Mouse (Mus musculus) limb, embryonic 12.5 days (tissue): Measurements from ENCODE around the gene Mylk4. TPM values are rescaled to one million over a fixed set of nuclear protein-coding genes. Genes with fewer than 3 reads are reported as not detected.
A peak's percentile ranks its signal among the peaks of the same experiment; 100 is the strongest.

Source experiments
- ATAC-seq: fragments of 200-750 bp; cut with Nextera tagmentation; 2 replicates; pipeline ENCODE4 v1.8.0; 2017; ENCODE audit warnings: low read depth, moderate TSS enrichment; ENCODE audit not compliant: insufficient number of reproducible peaks, insufficient read depth, low FRiP score, low TSS enrichment
- H3K27ac ChIP-seq: fragments of 300-500 bp; sonication (generic); 2 replicates; pipeline ENCODE4 v1.5.1; 2016; ENCODE audit warnings: mild to moderate bottlenecking, moderate library complexity
- H3K27me3 ChIP-seq: fragments of 300-500 bp; sonication (generic); 2 replicates; pipeline ENCODE4 v1.6.1; 2016; ENCODE audit warnings: mild to moderate bottlenecking, moderate library complexity
- H3K36me3 ChIP-seq: fragments of 300-500 bp; sonication (generic); 2 replicates; pipeline ENCODE4 v1.6.1; 2016; ENCODE audit warnings: mild to moderate bottlenecking, moderate library complexity
- H3K4me1 ChIP-seq: fragments of 300-500 bp; sonication (generic); replicated peaks from 2 replicates; pipeline ENCODE4 v1.6.1; 2016
- H3K4me2 ChIP-seq: fragments of 300-500 bp; sonication (generic); 2 replicates; pipeline ENCODE4 v1.6.1; 2016; ENCODE audit warnings: mild to moderate bottlenecking, moderate library complexity
- H3K4me3 ChIP-seq: fragments of 300-500 bp; sonication (generic); replicated peaks from 2 replicates; pipeline ENCODE4 v1.5.1; 2016; ENCODE audit warnings: mild to moderate bottlenecking
- H3K9ac ChIP-seq: fragments of 300-500 bp; sonication (generic); replicated peaks from 2 replicates; pipeline ENCODE4 v1.6.1; 2016; ENCODE audit warnings: mild to moderate bottlenecking, moderate library complexity
- H3K9me3 ChIP-seq: fragments of 300-500 bp; sonication (generic); 2 replicates; pipeline ENCODE4 v1.6.1; 2016; ENCODE audit warnings: mild to moderate bottlenecking, moderate library complexity
- WGBS: fragments of 180-500 bp; shearing (Covaris S2); methylation state at CpG from one replicate; pipeline ENCODE4 v1.1.7; 2016; 5-methylcytosine and 5-hydroxymethylcytosine counted together
- polyA plus RNA-seq: library from polyadenylated mRNA; unstranded; fragments of >200 nt; fragmentation: Nextera tagmentation; extraction: Ambion mirVana; gene quantifications from 2 replicates; pipeline ENCODE4 v1.2.1, GENCODE M21; 2016

Gene Mylk4
- polyA plus RNA-seq, 1 experiment from 2014 or later: 3.0 TPM

- Histone ChIP-seq H3K27ac (no peak overlapping the region), H3K4me2 (no peak overlapping the region), H3K27me3 (no peaks in the 10 kb centered on the region), H3K9me3 (no peaks in the 10 kb centered on the region), H3K9ac (no peak overlapping the region), H3K4me3 (no peak overlapping the region), H3K36me3 (peaks cover 71% of the 10 kb centered on the region), H3K4me1 (no peaks in the 10 kb centered on the region)
- WGBS: 93% methylated on average over 5 of the region's 5 CpGs
- ATAC-seq: no peak
These were observed 36.2 kb upstream of the Mylk4 start for GRCm38 (mm10) chr13:32819926-32820325.

DNA sequence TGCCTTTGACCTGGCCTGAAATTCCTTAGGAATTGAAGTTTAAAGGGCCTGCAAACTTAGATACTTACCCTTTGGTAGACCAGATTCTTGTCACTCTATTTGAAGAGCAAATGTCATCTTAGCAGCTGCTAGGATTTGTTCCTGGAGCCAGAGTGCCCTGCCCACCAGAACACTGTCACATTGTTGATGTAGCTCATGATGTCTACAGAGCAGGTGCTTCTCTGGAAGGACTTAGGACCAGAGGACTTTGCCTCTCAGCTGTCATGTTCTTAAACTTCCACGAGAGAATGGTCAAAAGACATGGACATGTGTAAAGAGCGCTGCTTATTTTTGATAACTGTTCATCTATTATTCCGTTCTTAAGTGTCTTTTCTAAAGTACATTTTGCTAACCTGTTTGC, 35.5 kb upstream of the Mylk4 start:
- Histone ChIP-seq H3K27me3 (no peaks in the 10 kb centered on the region), H3K36me3 (peaks cover 76% of the 10 kb centered on the region), H3K4me1 (no peaks in the 10 kb centered on the region), H3K27ac (no peak overlapping the region), H3K9ac (no peak overlapping the region), H3K4me3 (no peak overlapping the region), H3K4me2 (no peak overlapping the region), H3K9me3 (no peaks in the 10 kb centered on the region)
- no peak for ATAC-seq
- WGBS: 87% methylated on average over 3 of the region's 3 CpGs

GRCm38 (mm10) chr13:32807624-32808023, 23.9 kb upstream of the Mylk4 start:
- Histone ChIP-seq H3K36me3 (peaks cover 42% of the 10 kb centered on the region), H3K4me3 (no peak overlapping the region), H3K9me3 (no peaks in the 10 kb centered on the region), H3K27ac (no peak overlapping the region), H3K27me3 (peaks cover 3% of the 10 kb centered on the region; the same call in 1 of the 2 replicates), H3K9ac (no peak overlapping the region), H3K4me2 (no peak overlapping the region), H3K4me1 (peaks cover 19% of the 10 kb centered on the region)
- WGBS: 87% methylated on average over 3 of the region's 3 CpGs
- ATAC-seq: no peak

- H3K4me1 ChIP-seq: peaks cover 19% of the 10 kb centered on the region
- no peaks in the 10 kb centered on the region for H3K9me3 ChIP-seq
- no peak overlapping the region for H3K4me2 ChIP-seq
- H3K4me3 ChIP-seq: no peak overlapping the region
- H3K36me3 ChIP-seq: peaks cover 40% of the 10 kb centered on the region
- no peak overlapping the region for H3K9ac ChIP-seq
- WGBS: 90% methylated on average over 7 of the region's 7 CpGs
- H3K27ac ChIP-seq: no peak overlapping the region
- ATAC-seq: no peak
- H3K27me3 ChIP-seq: peaks cover 3% of the 10 kb centered on the region; the same call in 1 of the 2 replicates
These were observed 23.1 kb upstream of the Mylk4 start for GRCm38 (mm10) chr13:32806820-32807219.

- Histone ChIP-seq H3K4me1 (peaks cover 26% of the 10 kb centered on the region), H3K9me3 (no peaks in the 10 kb centered on the region), H3K36me3 (peaks cover 29% of the 10 kb centered on the region), H3K27ac (no peak overlapping the region), H3K4me2 (peak overlapping the region; percentile 86), H3K9ac (no peak overlapping the region), H3K27me3 (peaks cover 3% of the 10 kb centered on the region; the same call in 1 of the 2 replicates), H3K4me3 (peak overlapping the region; percentile 82)
- 72% methylated on average over 4 of the region's 4 CpGs for WGBS
- no peak for ATAC-seq
These were observed 20.1 kb upstream of the Mylk4 start for GRCm38 (mm10) chr13:32803701-32804345.

GRCm38 (mm10) chr13:32802259-32803081, 18.7 kb upstream of the Mylk4 start, which contains the start of gene D930007J09Rik:
D930007J09Rik (minus strand) TSS chr13:32802849.
- Histone ChIP-seq H3K27ac (peak within 1 kb of the TSS; percentile 72), H3K27me3 (peaks cover 3% of the 10 kb centered on the region; the same call in 1 of the 2 replicates), H3K36me3 (peaks cover 16% of the 10 kb centered on the region), H3K4me2 (peak within 1 kb of the TSS; percentile 86), H3K4me1 (peaks cover 29% of the 10 kb centered on the region), H3K9ac (peak within 1 kb of the TSS; percentile 84), H3K9me3 (no peaks in the 10 kb centered on the region), H3K4me3 (peak within 1 kb of the TSS; percentile 82)
- under 1% methylated on average over 95 of the region's 95 CpGs for WGBS
- peak; percentile 19 for ATAC-seq

- Histone ChIP-seq H3K9me3 (no peaks in the 10 kb centered on the region), H3K4me2 (peak within 1 kb of the TSS; percentile 86), H3K4me3 (peak within 1 kb of the TSS; percentile 82), H3K27me3 (peaks cover 3% of the 10 kb centered on the region; the same call in 1 of the 2 replicates), H3K27ac (peak within 1 kb of the TSS; percentile 72), H3K36me3 (peaks cover 11% of the 10 kb centered on the region), H3K4me1 (peaks cover 31% of the 10 kb centered on the region), H3K9ac (peak within 1 kb of the TSS; percentile 84)
- under 1% methylated on average over 51 of the region's 51 CpGs for WGBS
- ATAC-seq: peak; percentile 96
These were observed 18.0 kb upstream of the Mylk4 start, which contains the start of gene Wrnip1 for GRCm38 (mm10) chr13:32801693-32802221. Wrnip1 (plus strand) TSS chr13:32802038.

GRCm38 (mm10) chr13:32800859-32801258, 17.1 kb upstream of the Mylk4 start:
- Histone ChIP-seq H3K9me3 (no peaks in the 10 kb centered on the region), H3K27ac (no peak overlapping the region), H3K4me3 (no peak overlapping the region), H3K4me2 (peak overlapping the region; percentile 86), H3K36me3 (peaks cover 3% of the 10 kb centered on the region; the same call in 1 of the 2 replicates), H3K27me3 (peaks cover 3% of the 10 kb centered on the region; the same call in 1 of the 2 replicates), H3K9ac (no peak overlapping the region), H3K4me1 (peaks cover 35% of the 10 kb centered on the region)
- no peak for ATAC-seq

DNA sequence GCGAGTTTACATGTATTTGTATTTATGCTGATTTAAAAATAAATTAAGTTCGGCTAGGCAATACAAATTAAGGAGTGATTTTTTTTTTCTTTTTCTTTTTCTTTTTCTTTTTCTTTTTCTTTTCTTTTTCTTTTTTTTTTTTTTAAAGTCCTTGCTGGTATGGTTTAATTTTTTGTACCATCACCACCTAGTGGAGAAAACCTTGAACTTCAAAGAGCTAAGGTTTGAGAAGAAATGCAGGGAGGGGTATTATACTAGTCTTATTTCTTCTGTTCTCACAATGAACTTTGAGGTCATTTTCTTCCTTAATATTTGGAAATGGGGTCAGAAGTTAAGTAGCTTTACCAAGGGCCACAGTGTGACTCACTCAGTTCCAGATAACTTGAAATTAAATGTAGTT, 15.4 kb upstream of the Mylk4 start:
- Histone ChIP-seq H3K9me3 (no peaks in the 10 kb centered on the region), H3K4me2 (no peak overlapping the region), H3K36me3 (no peaks in the 10 kb centered on the region), H3K27me3 (peaks cover 3% of the 10 kb centered on the region; the same call in 1 of the 2 replicates), H3K4me1 (peaks cover 28% of the 10 kb centered on the region), H3K27ac (no peak overlapping the region), H3K4me3 (no peak overlapping the region), H3K9ac (no peak overlapping the region)
- ATAC-seq: no peak
- WGBS: 67% methylated on average over 2 of the region's 2 CpGs

DNA sequence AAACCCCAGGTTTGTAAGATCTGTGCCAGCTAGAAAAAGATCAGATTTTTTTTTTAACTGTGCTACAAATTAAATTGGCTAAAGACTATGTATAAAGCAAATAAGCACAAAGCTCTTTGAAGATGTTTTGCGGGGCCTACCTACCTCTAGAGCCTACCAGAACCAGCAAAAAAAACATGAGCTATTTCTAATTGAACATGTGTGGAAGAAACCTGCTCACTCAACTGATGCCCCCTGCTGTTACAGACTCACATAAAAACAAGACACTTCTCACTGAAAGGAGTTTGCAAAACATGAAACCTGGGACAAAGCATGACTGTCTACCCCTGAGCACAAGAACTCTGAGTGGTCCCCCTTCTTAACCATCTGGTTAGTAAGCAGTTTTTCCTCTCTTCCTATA, 13.3 kb upstream of the Mylk4 start:
- peak overlapping the region; percentile 89 for H3K27ac ChIP-seq
- 0 out of 2 replicates have a peak, but pooled peaks have one; percentile 12 for ATAC-seq
- H3K9ac ChIP-seq: no peak overlapping the region
- H3K4me3 ChIP-seq: no peak overlapping the region
- H3K36me3 ChIP-seq: no peaks in the 10 kb centered on the region
- no peaks in the 10 kb centered on the region for H3K27me3 ChIP-seq
- H3K4me1 ChIP-seq: peaks cover 15% of the 10 kb centered on the region; the same call in 1 of the 2 replicates
- no peaks in the 10 kb centered on the region for H3K9me3 ChIP-seq
- WGBS: 45% methylated on average over 1 of the region's 1 CpGs
- no peak overlapping the region for H3K4me2 ChIP-seq

- H3K4me2 ChIP-seq: no peak overlapping the region
- no peak overlapping the region for H3K4me3 ChIP-seq
- H3K27ac ChIP-seq: no peak overlapping the region
- H3K4me1 ChIP-seq: peaks cover 9% of the 10 kb centered on the region; the same call in 1 of the 2 replicates
- no peak for ATAC-seq
- WGBS: 92% methylated on average over 5 of the region's 5 CpGs
- no peaks in the 10 kb centered on the region for H3K27me3 ChIP-seq
- no peaks in the 10 kb centered on the region for H3K9me3 ChIP-seq
- H3K36me3 ChIP-seq: no peaks in the 10 kb centered on the region
- H3K9ac ChIP-seq: no peak overlapping the region
These were observed 11.4 kb upstream of the Mylk4 start for GRCm38 (mm10) chr13:32795166-32795565.
